Mouse (Mus musculus): ENCODE data around the gene Selenok. TPM values are rescaled to one million over a fixed set of nuclear protein-coding genes. Genes with fewer than 3 reads are reported as not detected.
A peak's percentile ranks its signal among the peaks of the same experiment; 100 is the strongest.

Gene Selenok
- total RNA-seq, 2 experiments from 2014 or later, result 81.3 to 90.2 TPM

- DNase-seq (ENCODE audit: low spot score), result no peak
- intact Hi-C loops (cut with DNase I), result no loop called here
Observed at GRCm38 (mm10) chr14:29988337-29988736, 20.2 kb downstream of the Selenok start.

DNA sequence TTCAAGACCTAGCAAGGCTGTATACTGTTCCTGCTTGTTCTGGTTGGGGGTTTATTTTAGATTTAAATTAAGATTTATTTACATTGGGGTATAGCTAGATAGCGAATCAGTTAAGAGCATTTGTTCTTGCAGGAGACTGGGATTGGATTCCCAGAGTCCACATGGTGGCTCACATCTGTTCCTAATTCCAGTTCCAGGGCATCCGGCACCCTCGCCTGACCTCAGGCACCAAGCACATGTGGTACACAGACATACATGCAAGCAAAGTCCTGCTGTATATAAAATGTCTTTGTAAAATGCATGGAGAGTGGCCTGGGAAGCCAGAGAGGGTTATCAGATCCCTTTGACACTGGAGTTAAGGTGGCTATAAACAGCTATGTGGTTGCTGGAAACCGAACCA, 26.9 kb downstream of the Selenok start:
- intact Hi-C loops (cut with DNase I), result no loop called here
- no peak for DNase-seq (ENCODE audit: low spot score)

- no peak for DNase-seq (ENCODE audit: low spot score)
- intact Hi-C loops (cut with DNase I), result no loop called here
Observed at GRCm38 (mm10) chr14:29996000-29996751, 28.1 kb downstream of the Selenok start.

GRCm38 (mm10) chr14:29997345-29997744, 29.2 kb downstream of the Selenok start:
- no peak for DNase-seq (ENCODE audit: low spot score)
- intact Hi-C loops (cut with DNase I), result no loop called here

- intact Hi-C loops (cut with DNase I), result no loop called here
- no peak for DNase-seq (ENCODE audit: low spot score)
Observed at GRCm38 (mm10) chr14:29998747-29999474, 30.8 kb downstream of the Selenok start.

GRCm38 (mm10) chr14:29999475-29999811, 31.3 kb downstream of the Selenok start:
- intact Hi-C loops (cut with DNase I), result no loop called here

DNA sequence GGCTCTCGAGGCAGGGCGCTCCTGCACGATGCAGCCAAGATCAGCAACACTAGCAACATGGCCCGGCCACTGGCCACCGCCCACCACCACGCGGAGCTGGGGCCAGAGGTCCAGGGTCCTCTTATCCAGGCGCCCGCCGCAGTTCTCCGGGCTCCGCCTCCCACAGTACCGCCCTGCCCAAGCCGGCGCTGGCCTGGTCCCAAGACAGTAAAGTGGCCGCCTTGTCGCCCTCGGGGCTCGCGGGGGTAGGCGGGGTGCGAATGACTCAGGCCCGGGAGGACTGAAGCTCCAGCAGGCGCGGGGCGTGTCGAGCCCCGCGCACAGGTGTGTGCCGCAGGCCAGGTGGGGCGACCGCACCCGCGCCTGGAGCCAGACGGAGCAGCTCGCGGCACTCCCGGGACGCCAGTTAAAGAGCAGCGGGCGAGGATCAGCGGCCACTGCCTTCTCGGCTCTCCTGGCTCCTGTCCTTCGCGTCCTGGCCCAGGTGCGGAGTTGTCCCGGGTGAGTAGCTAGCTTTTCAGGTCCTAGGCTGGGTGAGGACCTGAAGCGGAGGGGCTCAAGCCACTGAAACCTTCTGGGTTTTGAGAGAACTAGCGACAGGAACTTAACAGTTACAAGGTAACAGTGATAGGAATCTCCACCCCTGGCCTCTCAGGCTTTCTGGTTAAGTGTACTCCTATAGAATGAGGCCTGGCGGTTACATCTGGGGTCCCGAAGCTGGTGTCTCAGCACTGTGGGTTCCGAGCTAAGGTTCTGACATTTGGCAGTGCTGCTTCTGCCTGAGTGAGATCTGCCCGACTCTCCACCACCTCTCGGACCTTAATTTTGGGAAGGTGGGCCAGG, 40.8 kb downstream of the Selenok start, which contains the start of the genes Il17rb and Chdh:
TSS of gene Il17rb (minus strand) at position 164 of the 843 bp plus-strand sequence.
TSS of gene Chdh (plus strand) at position 291 of the 843 bp plus-strand sequence.
- DNase-seq (ENCODE audit: low spot score), result no peak
- intact Hi-C loops (cut with DNase I), result no loop called here

More at GRCm38 (mm10) chr14:29999475-29999811, 31.3 kb downstream of the Selenok start:
- no peak for DNase-seq (ENCODE audit: low spot score)

GRCm38 (mm10) chr14:30009864-30010560, 41.9 kb downstream of the Selenok start:
- DNase-seq (ENCODE audit: low spot score), result peak; percentile 41
- intact Hi-C loops (cut with DNase I), result no loop called here

- DNase-seq (ENCODE audit: low spot score), result no peak
Observed at GRCm38 (mm10) chr14:30011886-30012560, 43.9 kb downstream of the Selenok start.

DNA sequence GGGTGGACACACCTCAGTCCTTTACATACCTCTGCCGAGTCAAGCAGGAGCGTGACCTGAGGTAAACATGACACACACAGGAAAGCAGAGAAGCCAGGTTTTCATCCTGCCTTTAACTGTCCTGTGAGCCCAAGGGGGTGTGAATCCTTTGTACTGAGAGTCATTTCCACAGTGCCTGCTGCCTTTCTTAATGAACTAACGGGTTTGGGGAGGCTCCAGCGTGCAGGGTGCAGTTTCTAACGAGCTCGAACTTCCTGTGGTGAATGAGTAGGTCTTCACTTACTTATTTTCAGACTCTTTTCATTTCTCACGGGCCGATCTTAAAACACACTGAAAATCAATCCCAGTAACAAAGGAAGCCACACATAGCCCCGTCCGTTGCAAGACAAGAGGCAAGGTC, 46.4 kb downstream of the Selenok start:
- intact Hi-C loops (cut with DNase I), result no loop called here

More at GRCm38 (mm10) chr14:30011886-30012560, 43.9 kb downstream of the Selenok start:
- intact Hi-C loops (cut with DNase I), result no loop called here

GRCm38 (mm10) chr14:30015008-30015407, 46.9 kb downstream of the Selenok start:
- intact Hi-C loops (cut with DNase I), result no loop called here
- no peak for DNase-seq (ENCODE audit: low spot score)

More for the DNA sequence above, 46.4 kb downstream of the Selenok start:
- DNase-seq (ENCODE audit: low spot score), result no peak

DNA sequence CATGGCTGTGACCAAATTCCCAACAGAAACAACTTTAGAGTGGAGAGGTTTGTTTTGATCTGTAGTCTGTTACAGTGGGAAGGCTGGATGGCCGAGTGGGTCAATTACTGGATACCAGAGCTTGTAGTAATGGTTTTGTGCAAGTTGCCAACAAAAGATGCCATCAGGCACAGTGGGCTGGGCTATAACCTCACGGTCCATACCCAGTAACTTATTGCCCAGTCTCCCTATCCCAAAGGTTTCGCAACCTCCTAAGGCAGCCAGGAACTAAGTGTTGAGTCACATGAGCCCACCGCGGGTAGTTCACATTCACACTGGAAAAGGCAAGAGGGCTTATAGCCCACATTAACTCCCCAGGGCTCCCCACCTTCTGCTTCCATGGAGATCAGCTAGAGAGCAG, 48.6 kb downstream of the Selenok start:
- DNase-seq (ENCODE audit: low spot score), result no peak
- intact Hi-C loops (cut with DNase I), result no loop called here

GRCm38 (mm10) chr14:30017794-30018462, 49.8 kb downstream of the Selenok start:
- intact Hi-C loops (cut with DNase I), result no loop called here
- DNase-seq (ENCODE audit: low spot score), result no peak

GRCm38 (mm10) chr14:30018463-30018801, 50.3 kb downstream of the Selenok start:
- no peak for DNase-seq (ENCODE audit: low spot score)
- intact Hi-C loops (cut with DNase I), result no loop called here

DNA sequence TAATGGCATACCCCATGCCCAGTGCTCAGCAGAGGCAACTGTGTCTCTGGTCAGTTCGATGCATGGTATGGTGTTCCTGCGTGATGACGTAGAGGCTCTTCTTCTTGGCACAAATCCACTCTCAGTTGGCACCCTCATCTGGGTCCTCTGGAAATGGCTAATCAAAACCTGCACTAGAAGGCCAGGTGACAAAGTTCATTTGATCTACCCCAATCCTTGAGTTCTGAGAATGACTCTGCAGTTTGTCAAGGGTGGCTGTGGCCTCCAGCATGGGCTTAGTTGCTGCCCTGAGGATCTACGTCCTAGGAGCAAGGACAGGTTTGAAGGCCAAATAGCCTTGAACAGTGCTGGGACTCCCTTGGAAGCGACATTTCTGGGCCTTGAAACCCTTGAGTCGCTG, 50.7 kb downstream of the Selenok start:
- DNase-seq (ENCODE audit: low spot score), result no peak
- intact Hi-C loops (cut with DNase I), result no loop called here

DNA sequence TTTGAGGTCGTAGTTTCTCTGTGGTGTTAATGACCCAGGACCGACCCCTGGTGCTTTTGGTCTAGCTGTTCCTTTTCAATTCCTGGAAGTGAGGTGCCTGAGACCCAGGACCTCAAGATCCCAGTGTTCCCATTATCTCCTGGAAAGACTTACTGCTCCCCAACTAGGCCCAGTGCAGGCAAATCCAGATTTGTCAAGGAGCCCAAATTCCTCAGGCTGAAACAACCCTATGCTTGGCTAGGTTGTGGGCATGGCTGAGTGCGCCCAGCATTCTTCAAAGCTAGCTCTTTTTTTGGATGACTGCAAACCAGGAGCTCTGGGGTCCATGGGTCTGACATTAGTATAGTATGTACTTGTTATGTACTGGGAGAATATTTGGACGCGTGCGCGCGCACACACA, 51.3 kb downstream of the Selenok start:
- intact Hi-C loops (cut with DNase I), result no loop called here
- DNase-seq (ENCODE audit: low spot score), result no peak

DNA sequence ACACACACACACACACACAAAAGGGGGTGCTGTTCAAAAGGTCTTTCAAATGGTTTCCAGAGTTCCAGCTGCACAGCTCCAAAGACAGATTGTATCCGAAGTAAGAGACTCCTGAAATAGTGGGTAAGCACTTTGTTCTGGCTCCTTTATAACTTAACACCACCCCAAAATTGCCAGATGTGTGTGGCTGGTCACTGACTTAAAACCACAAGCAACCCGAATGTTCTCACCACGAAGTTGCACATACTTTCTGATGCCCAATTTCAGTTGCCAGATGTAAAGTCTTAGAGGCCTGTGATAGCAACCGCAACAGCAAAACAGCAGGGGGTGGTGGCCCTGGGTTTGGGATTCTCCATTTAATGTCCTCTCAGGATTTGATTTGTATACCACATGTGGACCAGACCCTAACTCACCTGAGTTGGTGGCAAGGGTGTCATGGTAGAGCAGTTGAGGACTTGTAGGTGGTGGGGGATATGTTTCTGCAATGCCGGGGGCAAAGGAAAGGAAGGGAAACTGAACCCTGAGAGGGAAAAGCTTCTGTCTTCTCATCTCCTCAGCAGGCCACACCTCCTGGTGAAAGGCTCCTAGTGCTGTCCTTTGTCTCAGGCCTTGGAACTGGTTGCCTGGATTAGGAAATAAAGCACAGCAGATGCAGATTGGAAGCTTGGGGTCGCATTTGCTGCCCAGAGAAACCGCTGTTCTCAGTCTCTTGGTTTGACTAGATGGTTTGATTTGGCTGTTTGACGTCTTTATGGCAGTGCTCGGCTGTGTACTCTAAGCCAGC, 51.9 kb downstream of the Selenok start:
- DNase-seq (ENCODE audit: low spot score), result no peak

DNA sequence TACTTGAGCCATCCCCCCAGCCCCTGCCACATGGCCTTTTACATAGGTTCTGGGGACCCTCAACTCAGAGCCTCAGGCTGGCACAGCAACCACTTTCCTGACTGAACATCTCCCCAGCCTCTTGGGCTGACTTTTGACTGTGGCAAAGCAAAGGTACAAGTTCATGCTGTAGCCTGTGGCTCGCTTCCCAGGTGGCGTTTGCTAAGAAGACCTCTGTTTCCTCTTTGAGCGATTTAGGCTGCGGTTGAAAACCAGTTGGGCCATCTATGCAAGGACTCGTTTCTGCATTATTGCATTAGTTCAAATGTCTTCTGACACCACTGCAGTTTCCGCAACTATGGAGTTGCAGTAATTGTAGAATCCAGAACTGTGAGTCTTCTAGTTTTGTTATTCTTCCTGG, 54.4 kb downstream of the Selenok start:
- intact Hi-C loops (cut with DNase I), result no loop called here
- no peak for DNase-seq (ENCODE audit: low spot score)

More for the DNA sequence above, 51.9 kb downstream of the Selenok start:
- intact Hi-C loops (cut with DNase I), result no loop called here

All from heart, postnatal 25 days (tissue).